Mouse (Mus musculus): ENCODE data around the gene Nup107. TPM values are rescaled to one million over a fixed set of nuclear protein-coding genes. Genes with fewer than 3 reads are reported as not detected.

Nup107 gene
- polyA plus RNA-seq, 1 experiment = 134 TPM

GRCm38 (mm10) chr10:117710604-117711141 lies 81.8 kb downstream of the Nup107 start, which contains the start of gene Mdm2:
Gene Mdm2, minus strand, starts transcription at chr10:117710758.
- H3K9ac ChIP-seq (ENCODE audit: low read depth, poor library complexity, severe bottlenecking) = peak within 1 kb of the TSS; percentile 99
- no peaks in the 10 kb centered on the region for H3K27me3 ChIP-seq (ENCODE audit: control insufficient read depth, insufficient read depth, low read length, poor library complexity, severe bottlenecking)
- peaks cover 32% of the 10 kb centered on the region for H3K36me3 ChIP-seq (ENCODE audit: control insufficient read depth, insufficient read depth, low read length, poor library complexity, severe bottlenecking)
- H3K27ac ChIP-seq (ENCODE audit: insufficient read depth, low read length) = peak within 1 kb of the TSS; percentile 100
- no peaks in the 10 kb centered on the region for H3K9me3 ChIP-seq (replicated peaks; ENCODE audit: control insufficient read depth, insufficient read depth, low read length, poor library complexity, severe bottlenecking)
- H3K4me3 ChIP-seq (ENCODE audit: low read depth, low read length) = peak within 1 kb of the TSS; percentile 94
- TF ChIP-seq EP300 (IDR thresholded peaks at IDR 0.05; ENCODE audit: insufficient read depth, low read depth, low read length) = no peak
- TF ChIP-seq POLR2A (IDR thresholded peaks at IDR 0.05; ENCODE audit: insufficient read depth, low read length) = peak; percentile 69
- peak; percentile 58 for TF ChIP-seq CTCF (IDR thresholded peaks at IDR 0.05; ENCODE audit: low read depth, low read length)
- peaks cover 2% of the 10 kb centered on the region for H3K4me1 ChIP-seq (ENCODE audit: control insufficient read depth, insufficient read depth, low read length)

- Histone ChIP-seq H3K9ac (ENCODE audit: low read depth, poor library complexity, severe bottlenecking) (peak overlapping the region; percentile 99), H3K4me1 (ENCODE audit: control insufficient read depth, insufficient read depth, low read length) (peaks cover 2% of the 10 kb centered on the region), H3K9me3 (replicated peaks; ENCODE audit: control insufficient read depth, insufficient read depth, low read length, poor library complexity, severe bottlenecking) (no peaks in the 10 kb centered on the region), H3K27ac (ENCODE audit: insufficient read depth, low read length) (peak overlapping the region; percentile 92), H3K4me3 (ENCODE audit: low read depth, low read length) (peak overlapping the region; percentile 94), H3K36me3 (ENCODE audit: control insufficient read depth, insufficient read depth, low read length, poor library complexity, severe bottlenecking) (peaks cover 38% of the 10 kb centered on the region), H3K27me3 (ENCODE audit: control insufficient read depth, insufficient read depth, low read length, poor library complexity, severe bottlenecking) (no peaks in the 10 kb centered on the region)
- TF ChIP-seq CTCF (IDR thresholded peaks at IDR 0.05; ENCODE audit: low read depth, low read length) (no peak), EP300 (IDR thresholded peaks at IDR 0.05; ENCODE audit: insufficient read depth, low read depth, low read length) (0 out of 2 replicates have a peak, but pooled peaks have one; percentile 19), POLR2A (IDR thresholded peaks at IDR 0.05; ENCODE audit: insufficient read depth, low read length) (peak; percentile 13)
Measured at GRCm38 (mm10) chr10:117709930-117710603, 82.4 kb downstream of the Nup107 start.

GRCm38 (mm10) chr10:117709326-117709830 lies 83.1 kb downstream of the Nup107 start:
- Histone ChIP-seq H3K4me3 (ENCODE audit: low read depth, low read length) (peak overlapping the region; percentile 79), H3K9me3 (replicated peaks; ENCODE audit: control insufficient read depth, insufficient read depth, low read length, poor library complexity, severe bottlenecking) (no peaks in the 10 kb centered on the region), H3K36me3 (ENCODE audit: control insufficient read depth, insufficient read depth, low read length, poor library complexity, severe bottlenecking) (peaks cover 44% of the 10 kb centered on the region), H3K4me1 (ENCODE audit: control insufficient read depth, insufficient read depth, low read length) (no peaks in the 10 kb centered on the region), H3K9ac (ENCODE audit: low read depth, poor library complexity, severe bottlenecking) (peak overlapping the region; percentile 99), H3K27me3 (ENCODE audit: control insufficient read depth, insufficient read depth, low read length, poor library complexity, severe bottlenecking) (no peaks in the 10 kb centered on the region), H3K27ac (ENCODE audit: insufficient read depth, low read length) (peak overlapping the region; percentile 91)
- TF ChIP-seq EP300 (IDR thresholded peaks at IDR 0.05; ENCODE audit: insufficient read depth, low read depth, low read length) (no peak), CTCF (IDR thresholded peaks at IDR 0.05; ENCODE audit: low read depth, low read length) (no peak), POLR2A (IDR thresholded peaks at IDR 0.05; ENCODE audit: insufficient read depth, low read length) (no peak)

DNA sequence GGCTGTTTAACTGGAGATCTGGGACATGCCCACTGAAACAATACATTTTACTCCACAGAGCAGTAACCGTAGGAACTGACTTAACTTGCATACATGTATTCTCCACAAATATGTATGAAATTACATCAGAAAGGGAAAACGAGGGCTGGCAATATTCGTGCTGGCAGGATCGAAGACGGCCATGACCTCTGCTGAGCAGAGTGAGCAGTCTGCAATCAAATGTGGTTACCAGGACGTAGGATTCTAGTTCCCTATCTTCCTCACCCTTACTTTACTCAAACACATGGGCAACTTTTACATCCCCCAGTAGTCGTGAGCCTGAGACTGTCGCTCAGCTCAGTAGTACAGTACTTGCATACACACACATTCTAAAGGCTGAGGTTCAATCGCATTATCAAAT lies 83.6 kb downstream of the Nup107 start:
- TF ChIP-seq POLR2A (IDR thresholded peaks at IDR 0.05; ENCODE audit: insufficient read depth, low read length) (no peak), EP300 (IDR thresholded peaks at IDR 0.05; ENCODE audit: insufficient read depth, low read depth, low read length) (no peak), CTCF (IDR thresholded peaks at IDR 0.05; ENCODE audit: low read depth, low read length) (no peak)
- H3K4me3 ChIP-seq (ENCODE audit: low read depth, low read length) = peak overlapping the region; percentile 77
- H3K9ac ChIP-seq (ENCODE audit: low read depth, poor library complexity, severe bottlenecking) = peak overlapping the region; percentile 99
- no peaks in the 10 kb centered on the region for H3K4me1 ChIP-seq (ENCODE audit: control insufficient read depth, insufficient read depth, low read length)
- H3K27ac ChIP-seq (ENCODE audit: insufficient read depth, low read length) = peak overlapping the region; percentile 59; the same call in 1 of the 2 replicates
- H3K36me3 ChIP-seq (ENCODE audit: control insufficient read depth, insufficient read depth, low read length, poor library complexity, severe bottlenecking) = peaks cover 50% of the 10 kb centered on the region
- no peaks in the 10 kb centered on the region for H3K9me3 ChIP-seq (replicated peaks; ENCODE audit: control insufficient read depth, insufficient read depth, low read length, poor library complexity, severe bottlenecking)
- no peaks in the 10 kb centered on the region for H3K27me3 ChIP-seq (ENCODE audit: control insufficient read depth, insufficient read depth, low read length, poor library complexity, severe bottlenecking)

GRCm38 (mm10) chr10:117708376-117708775 lies 84.1 kb downstream of the Nup107 start:
- Histone ChIP-seq H3K4me3 (ENCODE audit: low read depth, low read length) (no peak overlapping the region), H3K36me3 (ENCODE audit: control insufficient read depth, insufficient read depth, low read length, poor library complexity, severe bottlenecking) (peaks cover 54% of the 10 kb centered on the region), H3K9ac (ENCODE audit: low read depth, poor library complexity, severe bottlenecking) (peak overlapping the region; percentile 99), H3K27ac (ENCODE audit: insufficient read depth, low read length) (no peak overlapping the region), H3K27me3 (ENCODE audit: control insufficient read depth, insufficient read depth, low read length, poor library complexity, severe bottlenecking) (no peaks in the 10 kb centered on the region), H3K9me3 (replicated peaks; ENCODE audit: control insufficient read depth, insufficient read depth, low read length, poor library complexity, severe bottlenecking) (no peaks in the 10 kb centered on the region), H3K4me1 (ENCODE audit: control insufficient read depth, insufficient read depth, low read length) (peaks cover 2% of the 10 kb centered on the region)
- TF ChIP-seq POLR2A (IDR thresholded peaks at IDR 0.05; ENCODE audit: insufficient read depth, low read length) (no peak), CTCF (IDR thresholded peaks at IDR 0.05; ENCODE audit: low read depth, low read length) (no peak), EP300 (IDR thresholded peaks at IDR 0.05; ENCODE audit: insufficient read depth, low read depth, low read length) (no peak)
